Mouse (Mus musculus) cortical plate, adult 2 months (tissue): ENCODE results near the gene Foxa2.

ENCODE experiments used
- CTCF ChIP-seq: fragments of 200-500 bp; IDR thresholded peaks from 2 replicates; pipeline ENCODE4 v1.5.1; 2011; ENCODE audit warnings: mild to moderate bottlenecking, control low read depth, low read length; ENCODE audit not compliant: insufficient read depth; ENCODE audit errors: extremely low read depth
- POLR2A ChIP-seq: fragments of 200-500 bp; IDR thresholded peaks from 2 replicates; pipeline ENCODE4 v1.6.1; 2011; ENCODE audit warnings: mild to moderate bottlenecking, low read length, control low read depth; ENCODE audit not compliant: insufficient read depth; ENCODE audit errors: extremely low read depth

DNA sequence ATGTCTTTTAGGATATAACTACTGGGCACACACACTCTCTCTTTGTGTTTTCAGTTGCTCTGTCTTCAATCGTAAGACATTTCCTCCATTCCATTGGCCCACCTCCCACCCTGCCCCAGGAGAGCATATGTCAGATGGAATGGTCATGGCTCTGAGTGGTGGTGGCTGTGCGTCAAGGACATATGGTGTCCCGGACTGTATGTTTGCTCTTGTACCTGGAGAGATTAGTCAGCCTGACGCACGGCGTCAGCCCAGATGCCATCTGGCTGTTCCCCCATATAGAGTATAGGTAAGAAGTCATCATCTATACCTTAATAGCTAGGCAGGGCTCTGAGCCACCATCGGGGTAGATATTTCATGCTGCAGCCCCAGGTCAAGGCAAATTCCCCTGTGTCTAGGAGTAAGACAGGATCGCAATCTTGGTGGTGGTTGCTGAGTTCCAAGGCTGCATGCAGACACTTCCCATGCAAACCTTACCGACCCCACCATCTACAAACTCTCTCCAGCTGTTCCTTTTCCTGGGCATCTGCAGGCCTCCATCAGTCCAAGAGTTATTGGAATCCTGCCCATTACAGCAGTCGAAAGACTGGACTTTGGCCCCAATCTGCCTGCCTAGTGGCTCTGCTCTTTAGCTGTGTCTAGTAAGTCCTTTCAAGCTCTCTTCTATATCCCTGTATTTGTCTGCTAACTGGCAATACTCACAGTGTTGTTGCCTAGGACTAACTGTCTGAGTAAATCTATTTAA, 53.7 kb downstream of the Foxa2 start:
- TF ChIP-seq CTCF (no peak), POLR2A (no peak)
